Mouse (Mus musculus) MEL (cell line): Measurements from ENCODE around the gene Zfp651. TPM values are rescaled to one million over a fixed set of nuclear protein-coding genes. Genes with fewer than 3 reads are reported as not detected.

Experiments
- DNase-seq: peaks from one replicate; pipeline ENCODE4 v3.0.0; 2011; ENCODE audit warnings: low read depth, low spot score
- H3K27ac ChIP-seq: 2 replicates; pipeline ENCODE4 v1.5.1; 2012; ENCODE audit warnings: low read depth, mild to moderate bottlenecking, control low read depth, low read length, moderate library complexity; ENCODE audit not compliant: control insufficient read depth
- H3K27me3 ChIP-seq, 2 experiments: fragments of 150-350 bp in 1 of 2; sonication (generic) in 1 of 2; 2 replicates each; pipeline ENCODE4 v1.6.1; 2012; ENCODE audit warnings: low read length in 2 of 2, mild to moderate bottlenecking in 2 of 2, improper control_type of control experiment in 1 of 2, moderate library complexity in 1 of 2; ENCODE audit not compliant: insufficient read depth in 2 of 2, control insufficient read depth in 1 of 2
- H3K36me3 ChIP-seq, 2 experiments: 2 replicates each; pipeline ENCODE4 v1.6.1; 2012 to 2014; ENCODE audit warnings: low read length in 2 of 2, improper control_type of control experiment in 1 of 2, inconsistent platforms in 1 of 2, mild to moderate bottlenecking in 1 of 2; ENCODE audit not compliant: insufficient read depth in 2 of 2, control insufficient read depth in 1 of 2
- H3K4me1 ChIP-seq, 2 experiments: fragments of 150-350 bp in 1 of 2; sonication (generic) in 1 of 2; 2 replicates each; pipeline ENCODE4 v1.6.1; 2012; ENCODE audit warnings: low read length in 2 of 2, improper control_type of control experiment in 1 of 2, mild to moderate bottlenecking in 1 of 2; ENCODE audit not compliant: insufficient read depth in 2 of 2, control insufficient read depth in 1 of 2
- H3K4me3 ChIP-seq, 2 experiments: fragments of 150-350 bp in 1 of 2; sonication (generic) in 1 of 2; 2 replicates each; pipeline ENCODE4 v1.5.1; 2012; ENCODE audit warnings: low read depth in 2 of 2, low read length in 2 of 2, mild to moderate bottlenecking in 2 of 2, moderate library complexity in 2 of 2, control low read depth in 1 of 2, improper control_type of control experiment in 1 of 2; ENCODE audit not compliant: control insufficient read depth in 1 of 2, insufficient read depth in 1 of 2
- H3K79me2 ChIP-seq: 2 replicates; pipeline ENCODE4 v1.6.1; 2012; ENCODE audit warnings: mild to moderate bottlenecking, low read length, moderate library complexity; ENCODE audit not compliant: control insufficient read depth, poor library complexity, insufficient read depth
- H3K9ac ChIP-seq: 2 replicates; pipeline ENCODE4 v1.6.1; 2012; ENCODE audit warnings: low read depth, mild to moderate bottlenecking, control low read depth, low read length, moderate library complexity; ENCODE audit not compliant: control insufficient read depth, poor library complexity, severe bottlenecking
- H3K9me3 ChIP-seq: fragments of 150-350 bp; sonication (generic); replicated peaks from 2 replicates; pipeline ENCODE4 v1.6.1; 2012; ENCODE audit warnings: mild to moderate bottlenecking, low read length, improper control_type of control experiment, moderate library complexity; ENCODE audit not compliant: insufficient read depth
- BHLHE40 ChIP-seq: IDR thresholded peaks from 2 replicates; pipeline ENCODE4 v1.6.1; 2012; ENCODE audit warnings: low read depth, mild to moderate bottlenecking, inconsistent platforms, low read length, improper control_type of control experiment, borderline replicate concordance
- CHD1 ChIP-seq: IDR thresholded peaks from 2 replicates; pipeline ENCODE4 v1.6.1; 2012; ENCODE audit warnings: low read depth, mild to moderate bottlenecking, inconsistent platforms, low read length, improper control_type of control experiment
- CHD2 ChIP-seq: IDR thresholded peaks from 2 replicates; pipeline ENCODE4 v1.6.1; 2011; ENCODE audit warnings: low read length, improper control_type of control experiment
- CTCF ChIP-seq, 3 experiments: IDR thresholded peaks in 2 of 3; conservative IDR thresholded peaks in 1 of 3; 2 replicates each; pipeline ENCODE4 v1.5.1; 2011 to 2012; ENCODE audit warnings: low read length in 3 of 3, low read depth in 2 of 3, mild to moderate bottlenecking in 2 of 3, improper control_type of control experiment in 1 of 3, inconsistent platforms in 1 of 3, mixed read lengths in 1 of 3, moderate library complexity in 1 of 3; ENCODE audit not compliant: control insufficient read depth in 1 of 3, insufficient read depth in 1 of 3, poor library complexity in 1 of 3, severe bottlenecking in 1 of 3
- ELF1 ChIP-seq: IDR thresholded peaks from 2 replicates; pipeline ENCODE4 v1.6.1; 2014; ENCODE audit warnings: low read depth, mild to moderate bottlenecking, inconsistent platforms, low read length, improper control_type of control experiment, moderate library complexity
- ETS1 ChIP-seq: IDR thresholded peaks from 2 replicates; pipeline ENCODE4 v1.6.1; 2012; ENCODE audit warnings: low read depth, mild to moderate bottlenecking, inconsistent platforms, low read length, improper control_type of control experiment, moderate library complexity
- GABPA ChIP-seq: IDR thresholded peaks from 2 replicates; pipeline ENCODE4 v1.6.1; 2012; ENCODE audit warnings: low read depth, mild to moderate bottlenecking, inconsistent platforms, low read length, improper control_type of control experiment, moderate library complexity
- GATA1 ChIP-seq: IDR thresholded peaks from 2 replicates; pipeline ENCODE4 v1.6.1; 2011; ENCODE audit warnings: low read depth, low read length, improper control_type of control experiment
- HCFC1 ChIP-seq: IDR thresholded peaks from 2 replicates; pipeline ENCODE4 v1.6.1; 2012; ENCODE audit warnings: low read depth, mild to moderate bottlenecking, inconsistent platforms, low read length, improper control_type of control experiment, moderate library complexity
- MAX ChIP-seq: IDR thresholded peaks from 2 replicates; pipeline ENCODE4 v1.6.1; 2011; ENCODE audit warnings: low read length, improper control_type of control experiment
- MXI1 ChIP-seq: IDR thresholded peaks from 2 replicates; pipeline ENCODE4 v1.6.1; 2011; ENCODE audit warnings: mild to moderate bottlenecking, low read depth, low read length, improper control_type of control experiment
- MYC ChIP-seq: IDR thresholded peaks from 2 replicates; pipeline ENCODE4 v1.6.1; 2011; ENCODE audit warnings: low read depth, mild to moderate bottlenecking, low read length, improper control_type of control experiment, moderate library complexity
- NELFE ChIP-seq: IDR thresholded peaks from 2 replicates; pipeline ENCODE4 v1.6.1; 2011; ENCODE audit warnings: low read depth, low read length, improper control_type of control experiment
- NRF1 ChIP-seq: IDR thresholded peaks from 2 replicates; pipeline ENCODE4 v1.6.1; 2014; ENCODE audit warnings: low read depth, mild to moderate bottlenecking, inconsistent platforms, low read length, improper control_type of control experiment, moderate library complexity; ENCODE audit not compliant: poor library complexity, insufficient read depth, severe bottlenecking
- POLR2A ChIP-seq, 2 experiments: IDR thresholded peaks; 2 replicates each; pipeline ENCODE4 v1.6.1; 2011 to 2012; ENCODE audit warnings: low read length in 2 of 2, mild to moderate bottlenecking in 2 of 2, control low read depth in 1 of 2, improper control_type of control experiment in 1 of 2, low read depth in 1 of 2, moderate library complexity in 1 of 2; ENCODE audit not compliant: control insufficient read depth in 1 of 2, insufficient read depth in 1 of 2, poor library complexity in 1 of 2
- POLR2AphosphoS2 ChIP-seq: IDR thresholded peaks from 2 replicates; pipeline ENCODE4 v1.6.1; 2011; ENCODE audit warnings: low read length, improper control_type of control experiment
- SIN3A ChIP-seq: IDR thresholded peaks from 2 replicates; pipeline ENCODE4 v1.6.1; 2012; ENCODE audit warnings: low read length, improper control_type of control experiment, inconsistent platforms
- TBP ChIP-seq: IDR thresholded peaks from 2 replicates; pipeline ENCODE4 v1.8.0; 2011; ENCODE audit warnings: low read depth, low read length, improper control_type of control experiment
- TCF12 ChIP-seq: IDR thresholded peaks from 2 replicates; pipeline ENCODE4 v1.6.1; 2014; ENCODE audit warnings: low read depth, mild to moderate bottlenecking, inconsistent platforms, low read length, improper control_type of control experiment, moderate library complexity
- USF2 ChIP-seq, 2 experiments: IDR thresholded peaks; 2 replicates each; pipeline ENCODE4 v1.6.1; 2011 to 2012; ENCODE audit warnings: improper control_type of control experiment in 2 of 2, low read length in 2 of 2, borderline replicate concordance in 1 of 2, inconsistent platforms in 1 of 2, low read depth in 1 of 2, mild to moderate bottlenecking in 1 of 2; ENCODE audit not compliant: insufficient read depth in 1 of 2
- ZC3H11A ChIP-seq: IDR thresholded peaks from 2 replicates; pipeline ENCODE4 v1.6.1; 2012; ENCODE audit warnings: low read depth, mild to moderate bottlenecking, inconsistent platforms, low read length, improper control_type of control experiment
- ZMIZ1 ChIP-seq: IDR thresholded peaks from 2 replicates; pipeline ENCODE4 v1.6.1; 2012; ENCODE audit warnings: low read depth, mild to moderate bottlenecking, inconsistent platforms, low read length, improper control_type of control experiment, moderate library complexity
- polyA plus RNA-seq, 2 experiments: library from polyadenylated mRNA; stranded (reverse) in 1 of 2; unstranded in 1 of 2; fragments of >175 nt in 1 of 2; fragments of >200 nt in 1 of 2; gene quantifications; 2 replicates each; pipeline versions ENCODE4 v1.2.1 to v1.2.4; 2012; ENCODE audit warnings: low replicate concordance in 2 of 2, low read depth in 1 of 2; ENCODE audit not compliant: insufficient read length in 2 of 2, insufficient read depth in 1 of 2, missing spikeins in 1 of 2
- total RNA-seq: library from RNA; depleted of rRNA; stranded (reverse); fragments of 300-350 nt; gene quantifications from 2 replicates; pipeline ENCODE4 v1.2.3, GENCODE M21; 2012

The Zfp651 gene
- total and polyA plus RNA-seq, 3 experiments: 0.07 to 0.12 TPM; not detected in 1

DNA sequence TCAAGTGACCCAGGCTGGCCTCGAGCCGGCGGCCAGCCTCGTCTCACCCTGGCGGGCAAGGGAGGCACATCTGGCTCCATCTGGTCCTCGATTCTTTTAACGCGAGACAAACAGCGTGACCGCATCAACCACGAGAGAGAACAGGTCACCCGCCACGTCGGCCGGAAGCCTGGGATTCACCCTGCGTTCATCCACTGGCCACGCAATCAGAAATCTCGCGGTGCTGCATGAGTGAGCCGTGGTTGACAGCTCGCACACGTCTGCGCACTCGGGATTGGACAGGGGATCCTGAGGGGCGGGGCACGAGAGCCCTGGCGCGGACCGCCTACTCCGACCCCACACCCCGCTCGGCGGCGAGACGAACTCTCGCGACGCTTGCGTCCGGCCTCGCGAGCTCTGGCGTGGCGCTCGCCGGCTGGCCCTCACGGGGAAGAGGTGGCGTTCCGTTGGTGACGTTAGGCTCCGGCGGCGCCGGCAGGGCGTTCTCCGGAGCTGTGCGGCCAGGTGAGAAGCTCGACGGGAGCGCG is 40.3 kb upstream of the Zfp651 start, which contains the start of gene Nktr:
Gene Nktr, plus strand, starts transcription at position 378 of the 527 bp plus-strand sequence.
- H3K27me3 ChIP-seq: no peaks in the 10 kb centered on the region
- H3K4me1 ChIP-seq: peaks cover 4 to 9% of the 10 kb centered on the region in 2 experiments; a peak in 3 of 4 replicates
- peak within 1 kb of the TSS; percentile 80 for H3K27ac ChIP-seq
- H3K4me3 ChIP-seq: peak within 1 kb of the TSS; percentile 75 to 83
- H3K9ac ChIP-seq: peak within 1 kb of the TSS; percentile 86
- no peaks in the 10 kb centered on the region for H3K9me3 ChIP-seq
- H3K79me2 ChIP-seq: peaks cover 38% of the 10 kb centered on the region
- DNase-seq: peak; percentile 99
- peaks cover 5 to 24% of the 10 kb centered on the region in 2 experiments for H3K36me3 ChIP-seq
- TF ChIP-seq MXI1 (peak; percentile 68), ELF1 (0 out of 2 replicates have a peak, but pooled peaks have one; percentile 38), GABPA (no peak), BHLHE40 (no peak), MAX (peak; percentile 93), SIN3A (peak; percentile 56), POLR2AphosphoS2 (peak; percentile 81; the same call in 1 of the 2 replicates), GATA1 (no peak), ZC3H11A (no peak), ETS1 (peak; percentile 23; the same call in 1 of the 2 replicates), CHD1 (no peak), CHD2 (peak; percentile 95), NRF1 (peak; percentile 66), TCF12 (peak; percentile 47), TBP (peak; percentile 84), POLR2A (IDR thresholded peaks at IDR 0.05; ENCODE audit: control insufficient read depth in 1 of 2, insufficient read depth in 1 of 2, low read depth in 1 of 2, low read length in 2 of 2, poor library complexity in 1 of 2) (peak; percentile 64 to 94; a peak in 2 of 4 replicates), ZMIZ1 (peak; percentile 77), USF2 (IDR thresholded peaks at IDR 0.05; ENCODE audit: borderline replicate concordance in 1 of 2, insufficient read depth in 1 of 2, low read depth in 1 of 2, low read length in 2 of 2) (no peak), HCFC1 (peak; percentile 80), NELFE (peak; percentile 84), MYC (peak; percentile 79; the same call in 1 of the 2 replicates), CTCF (IDR thresholded peaks at IDR 0.05 in 2 of 3, conservative IDR thresholded peaks at IDR 0.05 in 1 of 3; ENCODE audit: control insufficient read depth in 1 of 3, insufficient read depth in 1 of 3, low read depth in 2 of 3, low read length in 3 of 3, poor library complexity in 1 of 3, severe bottlenecking in 1 of 3) (0 out of 6 replicates have a peak, but pooled peaks of 1 of the 3 experiments have one; percentile 4)
- TF ChIP-seq, all 39 proteins: peak for 16
